Mouse (Mus musculus): Measurements from ENCODE around the gene Bud31. TPM values are rescaled to one million over a fixed set of nuclear protein-coding genes. Genes with fewer than 3 reads are reported as not detected.
"Not testable (repeated sequence)": the region's sequence is repeated elsewhere in the genome, so short reads cannot be mapped to it uniquely, and the experiment has no call there.

Gene Bud31
- polyA plus RNA-seq, 1 experiment from 2014 or later = 205 TPM

DNA sequence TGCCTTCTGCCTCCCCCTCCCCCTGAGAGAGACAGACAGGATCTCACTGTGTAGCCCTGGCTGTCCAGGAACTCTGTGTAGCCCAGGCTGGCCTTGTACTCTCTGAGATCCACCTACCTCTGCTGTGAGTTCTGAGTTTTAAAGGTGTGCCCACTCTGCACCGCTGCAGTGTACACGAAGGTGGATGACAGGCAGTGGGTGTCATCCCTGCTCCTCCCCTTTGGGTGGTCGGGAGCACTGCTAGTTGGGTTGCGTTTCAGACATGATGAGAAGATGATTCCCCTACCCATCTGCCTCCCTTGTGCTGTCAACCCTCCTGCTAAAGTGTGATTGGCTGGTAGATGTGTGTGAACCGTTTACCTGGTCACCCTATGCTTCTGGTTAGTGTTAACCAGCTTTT is 21.7 kb upstream of the Bud31 start:
- Histone ChIP-seq H3K4me3 (ENCODE audit: low read length) (no peak overlapping the region), H3K9me3 (ENCODE audit: control insufficient read depth, low read length) (no peaks in the 10 kb centered on the region), H3K4me1 (ENCODE audit: control insufficient read depth, insufficient read depth, low read length) (peaks cover 24% of the 10 kb centered on the region), H3K27me3 (ENCODE audit: control insufficient read depth, insufficient read depth, low read length) (no peaks in the 10 kb centered on the region), H3K4me2 (replicated peaks; ENCODE audit: low read depth, low read length) (no peak overlapping the region), H3K36me3 (ENCODE audit: control insufficient read depth, insufficient read depth, low read length) (peaks cover 10% of the 10 kb centered on the region; the same call in 1 of the 2 replicates), H3K9ac (ENCODE audit: low read depth, low read length) (no peak overlapping the region), H3K27ac (ENCODE audit: low read depth, low read length) (no peak overlapping the region)
- WGBS = 90% methylated on average over 5 of the region's 5 CpGs
- no peak for ATAC-seq (ENCODE audit: low FRiP score, low TSS enrichment)

DNA sequence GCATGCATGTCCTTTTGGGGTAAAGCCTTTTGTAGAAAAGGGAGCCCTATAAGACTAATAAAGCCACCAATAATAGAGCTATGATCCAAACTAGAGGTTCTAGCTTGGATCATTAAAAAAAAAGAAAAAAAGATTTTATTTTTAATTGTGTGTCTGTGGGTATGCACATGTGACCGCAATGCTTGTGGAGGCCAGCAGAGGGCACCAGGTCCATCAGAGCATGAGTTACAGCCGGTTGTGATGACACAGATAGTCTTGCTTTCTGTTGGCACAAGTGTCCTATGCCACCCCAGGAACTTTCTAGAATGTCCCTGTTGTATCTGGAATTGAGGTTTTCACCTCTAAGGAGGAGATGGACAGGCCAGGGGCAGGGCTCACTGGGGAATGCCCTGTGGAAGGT is 20.8 kb upstream of the Bud31 start:
- Histone ChIP-seq H3K36me3 (ENCODE audit: control insufficient read depth, insufficient read depth, low read length) (peaks cover 18% of the 10 kb centered on the region), H3K9ac (ENCODE audit: low read depth, low read length) (no peak overlapping the region), H3K4me2 (replicated peaks; ENCODE audit: low read depth, low read length) (no peak overlapping the region), H3K4me1 (ENCODE audit: control insufficient read depth, insufficient read depth, low read length) (peaks cover 24% of the 10 kb centered on the region), H3K27me3 (ENCODE audit: control insufficient read depth, insufficient read depth, low read length) (no peaks in the 10 kb centered on the region), H3K9me3 (ENCODE audit: control insufficient read depth, low read length) (no peaks in the 10 kb centered on the region), H3K4me3 (ENCODE audit: low read length) (no peak overlapping the region), H3K27ac (ENCODE audit: low read depth, low read length) (no peak overlapping the region)
- 87% methylated on average over 2 of the region's 2 CpGs for WGBS
- ATAC-seq (ENCODE audit: low FRiP score, low TSS enrichment) = no peak

DNA sequence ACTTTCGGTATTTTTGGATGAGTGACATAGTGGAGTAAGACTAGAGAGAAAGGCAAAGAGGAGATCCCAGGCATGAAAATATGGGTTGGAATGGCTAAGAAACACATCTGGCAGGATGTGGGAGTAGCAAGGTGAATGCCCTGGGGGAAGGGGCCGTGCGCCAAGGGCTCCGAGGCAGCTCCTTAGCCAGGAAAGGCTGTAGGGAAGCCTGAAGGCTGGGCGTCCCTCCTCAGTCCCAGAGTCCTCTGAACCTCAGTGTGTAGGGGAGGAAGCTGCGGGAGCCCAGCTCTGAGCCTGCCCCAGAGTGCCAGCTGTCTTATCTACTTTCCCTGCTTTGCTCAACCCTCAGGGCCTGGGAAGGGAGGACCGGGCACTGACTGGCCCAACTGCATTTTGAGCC is 19.2 kb upstream of the Bud31 start:
- 35% methylated on average over 7 of the region's 7 CpGs for WGBS
- Histone ChIP-seq H3K36me3 (ENCODE audit: control insufficient read depth, insufficient read depth, low read length) (peaks cover 33% of the 10 kb centered on the region), H3K27ac (ENCODE audit: low read depth, low read length) (no peak overlapping the region), H3K27me3 (ENCODE audit: control insufficient read depth, insufficient read depth, low read length) (no peaks in the 10 kb centered on the region), H3K4me1 (ENCODE audit: control insufficient read depth, insufficient read depth, low read length) (peaks cover 21% of the 10 kb centered on the region), H3K9ac (ENCODE audit: low read depth, low read length) (no peak overlapping the region), H3K4me3 (ENCODE audit: low read length) (no peak overlapping the region), H3K9me3 (ENCODE audit: control insufficient read depth, low read length) (no peaks in the 10 kb centered on the region), H3K4me2 (replicated peaks; ENCODE audit: low read depth, low read length) (no peak overlapping the region)
- no peak for ATAC-seq (ENCODE audit: low FRiP score, low TSS enrichment)

DNA sequence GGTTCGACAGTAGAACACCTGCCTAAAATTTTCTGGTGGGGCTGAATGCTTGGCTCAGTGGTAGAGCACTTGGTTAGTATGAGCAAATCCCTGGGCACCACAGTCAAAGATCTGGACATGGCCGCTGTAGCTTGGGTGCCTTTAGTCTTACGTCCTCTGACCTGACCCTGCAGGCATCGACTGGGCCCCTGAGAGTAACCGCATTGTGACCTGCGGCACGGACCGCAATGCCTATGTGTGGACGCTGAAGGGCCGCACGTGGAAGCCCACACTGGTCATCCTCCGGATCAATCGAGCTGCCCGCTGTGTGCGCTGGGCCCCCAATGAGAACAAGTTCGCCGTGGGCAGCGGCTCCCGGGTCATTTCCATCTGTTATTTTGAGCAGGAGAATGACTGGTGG is 16.8 kb upstream of the Bud31 start:
- Histone ChIP-seq H3K9me3 (ENCODE audit: control insufficient read depth, low read length) (no peaks in the 10 kb centered on the region), H3K27ac (ENCODE audit: low read depth, low read length) (no peak overlapping the region), H3K9ac (ENCODE audit: low read depth, low read length) (no peak overlapping the region), H3K36me3 (ENCODE audit: control insufficient read depth, insufficient read depth, low read length) (peaks cover 54% of the 10 kb centered on the region), H3K27me3 (ENCODE audit: control insufficient read depth, insufficient read depth, low read length) (no peaks in the 10 kb centered on the region), H3K4me1 (ENCODE audit: control insufficient read depth, insufficient read depth, low read length) (peaks cover 9% of the 10 kb centered on the region), H3K4me2 (replicated peaks; ENCODE audit: low read depth, low read length) (no peak overlapping the region), H3K4me3 (ENCODE audit: low read length) (no peak overlapping the region)
- WGBS = 91% methylated on average over 19 of the region's 19 CpGs
- ATAC-seq (ENCODE audit: low FRiP score, low TSS enrichment) = no peak

DNA sequence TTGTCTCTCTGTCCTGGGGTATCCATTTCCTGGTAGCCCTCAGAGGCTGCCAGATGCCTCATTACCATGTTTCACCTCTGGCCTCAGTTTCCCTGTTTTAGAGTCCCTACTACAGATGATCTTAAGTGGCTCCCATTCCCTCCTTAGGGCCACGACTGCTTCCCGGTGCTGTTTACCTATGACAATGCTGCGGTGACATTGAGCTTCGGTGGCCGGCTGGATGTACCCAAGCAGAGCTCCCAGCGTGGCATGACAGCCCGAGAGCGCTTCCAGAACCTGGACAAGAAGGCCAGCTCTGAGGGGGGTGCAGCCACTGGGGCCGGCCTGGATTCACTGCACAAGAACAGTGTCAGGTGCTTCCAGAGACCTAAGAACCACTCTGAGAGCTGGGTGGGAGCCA is 13.6 kb upstream of the Bud31 start:
- Histone ChIP-seq H3K9ac (ENCODE audit: low read depth, low read length) (no peak overlapping the region), H3K27ac (ENCODE audit: low read depth, low read length) (no peak overlapping the region)
- 95% methylated on average over 9 of the region's 9 CpGs for WGBS

DNA sequence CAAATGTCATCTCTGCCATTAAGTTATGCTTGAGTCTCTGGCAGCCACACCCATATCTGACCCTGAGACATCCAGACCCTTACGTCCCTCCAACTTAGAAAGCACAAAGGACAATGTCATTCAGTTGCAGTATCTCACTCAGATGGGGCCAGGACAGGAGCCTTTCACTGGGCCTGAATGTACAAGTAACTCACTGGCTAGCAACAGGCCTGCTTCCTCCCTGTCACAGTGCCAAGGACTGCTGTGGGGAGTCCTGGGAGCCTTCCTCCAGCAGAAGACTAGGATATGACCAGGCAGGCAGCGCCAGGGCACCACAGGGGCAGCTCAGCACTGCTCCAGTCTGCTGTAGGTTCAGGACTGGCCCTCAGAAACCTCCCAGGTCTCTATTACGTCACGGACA is 11.0 kb upstream of the Bud31 start:
- ATAC-seq (ENCODE audit: low FRiP score, low TSS enrichment) = no peak
- no peak overlapping the region for H3K4me2 ChIP-seq (replicated peaks; ENCODE audit: low read depth, low read length)
- H3K9ac ChIP-seq (ENCODE audit: low read depth, low read length) = no peak overlapping the region
- H3K9me3 ChIP-seq (ENCODE audit: control insufficient read depth, low read length) = no peaks in the 10 kb centered on the region
- H3K27ac ChIP-seq (ENCODE audit: low read depth, low read length) = no peak overlapping the region
- H3K27me3 ChIP-seq (ENCODE audit: control insufficient read depth, insufficient read depth, low read length) = no peaks in the 10 kb centered on the region
- no peak overlapping the region for H3K4me3 ChIP-seq (ENCODE audit: low read length)
- WGBS = 87% methylated on average over 4 of the region's 4 CpGs
- H3K4me1 ChIP-seq (ENCODE audit: control insufficient read depth, insufficient read depth, low read length) = no peaks in the 10 kb centered on the region
- H3K36me3 ChIP-seq (ENCODE audit: control insufficient read depth, insufficient read depth, low read length) = peaks cover 92% of the 10 kb centered on the region

More for the DNA sequence above, 13.6 kb upstream of the Bud31 start:
- H3K4me3 ChIP-seq (ENCODE audit: low read length) = no peak overlapping the region
- H3K4me2 ChIP-seq (replicated peaks; ENCODE audit: low read depth, low read length) = no peak overlapping the region
- H3K27me3 ChIP-seq (ENCODE audit: control insufficient read depth, insufficient read depth, low read length) = no peaks in the 10 kb centered on the region
- H3K9me3 ChIP-seq (ENCODE audit: control insufficient read depth, low read length) = no peaks in the 10 kb centered on the region
- H3K4me1 ChIP-seq (ENCODE audit: control insufficient read depth, insufficient read depth, low read length) = no peaks in the 10 kb centered on the region
- H3K36me3 ChIP-seq (ENCODE audit: control insufficient read depth, insufficient read depth, low read length) = peaks cover 82% of the 10 kb centered on the region
- no peak for ATAC-seq (ENCODE audit: low FRiP score, low TSS enrichment)

DNA sequence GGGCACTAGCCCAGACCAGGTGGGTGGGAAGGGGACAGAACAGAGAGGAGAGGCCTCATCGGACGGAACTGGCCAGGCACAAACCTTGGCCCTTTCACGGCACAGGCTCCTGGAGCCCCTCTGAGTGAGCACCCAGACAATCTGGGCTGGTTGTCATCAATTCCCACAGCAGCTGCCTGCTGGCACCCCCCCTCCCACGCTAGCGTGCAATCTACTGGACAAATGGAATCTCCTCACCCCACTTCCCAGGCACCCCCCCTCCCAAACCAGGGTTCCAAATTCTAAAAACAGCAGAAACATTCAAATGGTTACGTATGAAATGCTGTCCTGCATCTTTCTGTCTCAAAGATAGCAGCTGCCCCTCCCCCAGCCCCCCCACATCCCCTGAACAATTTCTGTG is 10.4 kb upstream of the Bud31 start:
- peaks cover 92% of the 10 kb centered on the region for H3K36me3 ChIP-seq (ENCODE audit: control insufficient read depth, insufficient read depth, low read length)
- H3K9ac ChIP-seq (ENCODE audit: low read depth, low read length); H3K4me1 ChIP-seq (ENCODE audit: control insufficient read depth, insufficient read depth, low read length); H3K9me3 ChIP-seq (ENCODE audit: control insufficient read depth, low read length); ATAC-seq (ENCODE audit: low FRiP score, low TSS enrichment); H3K4me2 ChIP-seq (replicated peaks; ENCODE audit: low read depth, low read length); H3K4me3 ChIP-seq (ENCODE audit: low read length); H3K27me3 ChIP-seq (ENCODE audit: control insufficient read depth, insufficient read depth, low read length); H3K27ac ChIP-seq (ENCODE audit: low read depth, low read length): not testable (repeated sequence)
- WGBS = 91% methylated on average over 4 of the region's 6 CpGs

DNA sequence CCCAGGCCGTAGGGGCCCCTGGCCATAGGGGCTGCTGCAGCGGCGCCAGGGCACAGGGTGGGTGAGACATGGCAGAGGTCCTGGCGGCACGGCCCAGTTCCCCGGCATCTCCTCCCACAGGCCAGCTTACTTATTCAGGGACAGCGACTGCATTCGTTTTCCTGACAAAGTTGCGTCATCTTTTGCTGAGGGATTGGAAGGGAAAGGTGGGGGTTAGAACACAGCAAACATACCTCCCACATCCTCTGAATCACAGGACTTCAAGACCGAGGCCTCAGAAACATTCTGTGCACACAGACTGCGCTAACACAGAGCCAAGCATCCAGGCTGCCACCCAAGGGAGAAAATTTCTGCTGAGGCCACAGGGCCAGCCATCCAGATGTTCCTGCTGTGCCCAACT is 10.0 kb upstream of the Bud31 start:
- Histone ChIP-seq H3K9me3 (ENCODE audit: control insufficient read depth, low read length) (no peaks in the 10 kb centered on the region), H3K9ac (ENCODE audit: low read depth, low read length) (no peak overlapping the region)
- WGBS = 85% methylated on average over 11 of the region's 11 CpGs

DNA sequence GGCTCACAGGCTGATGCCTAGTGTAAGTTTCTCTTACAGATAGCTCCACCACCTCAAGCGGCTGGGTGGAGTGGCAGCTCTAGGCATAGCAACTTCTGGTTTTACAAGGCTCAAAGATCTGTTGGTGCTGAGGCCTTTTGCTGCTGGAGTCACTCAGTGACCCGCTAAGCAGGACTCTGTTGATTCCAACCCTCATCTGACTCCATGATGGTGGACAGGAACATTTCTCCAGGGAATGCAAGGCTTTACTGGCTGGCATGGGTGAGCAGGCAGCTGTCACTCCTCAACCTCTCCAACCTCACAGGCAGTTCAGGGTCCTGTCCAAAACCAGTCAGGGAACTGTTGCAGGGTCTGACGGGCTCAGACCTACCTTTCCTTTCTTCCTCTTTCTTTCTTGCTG is 9.2 kb upstream of the Bud31 start:
- no peaks in the 10 kb centered on the region for H3K4me1 ChIP-seq (ENCODE audit: control insufficient read depth, insufficient read depth, low read length)
- 91% methylated on average over 3 of the region's 3 CpGs for WGBS
- peaks cover 91% of the 10 kb centered on the region for H3K36me3 ChIP-seq (ENCODE audit: control insufficient read depth, insufficient read depth, low read length)
- ATAC-seq (ENCODE audit: low FRiP score, low TSS enrichment) = no peak
- H3K27ac ChIP-seq (ENCODE audit: low read depth, low read length) = no peak overlapping the region
- H3K9ac ChIP-seq (ENCODE audit: low read depth, low read length) = no peak overlapping the region
- H3K4me2 ChIP-seq (replicated peaks; ENCODE audit: low read depth, low read length) = no peak overlapping the region
- H3K27me3 ChIP-seq (ENCODE audit: control insufficient read depth, insufficient read depth, low read length) = no peaks in the 10 kb centered on the region
- H3K4me3 ChIP-seq (ENCODE audit: low read length) = no peak overlapping the region
- no peaks in the 10 kb centered on the region for H3K9me3 ChIP-seq (ENCODE audit: control insufficient read depth, low read length)

More for the DNA sequence above, 10.0 kb upstream of the Bud31 start:
- H3K4me3 ChIP-seq (ENCODE audit: low read length) = no peak overlapping the region
- no peak overlapping the region for H3K27ac ChIP-seq (ENCODE audit: low read depth, low read length)
- H3K4me1 ChIP-seq (ENCODE audit: control insufficient read depth, insufficient read depth, low read length) = no peaks in the 10 kb centered on the region
- no peak overlapping the region for H3K4me2 ChIP-seq (replicated peaks; ENCODE audit: low read depth, low read length)
- ATAC-seq (ENCODE audit: low FRiP score, low TSS enrichment) = no peak
- H3K36me3 ChIP-seq (ENCODE audit: control insufficient read depth, insufficient read depth, low read length) = peaks cover 92% of the 10 kb centered on the region
- no peaks in the 10 kb centered on the region for H3K27me3 ChIP-seq (ENCODE audit: control insufficient read depth, insufficient read depth, low read length)

DNA sequence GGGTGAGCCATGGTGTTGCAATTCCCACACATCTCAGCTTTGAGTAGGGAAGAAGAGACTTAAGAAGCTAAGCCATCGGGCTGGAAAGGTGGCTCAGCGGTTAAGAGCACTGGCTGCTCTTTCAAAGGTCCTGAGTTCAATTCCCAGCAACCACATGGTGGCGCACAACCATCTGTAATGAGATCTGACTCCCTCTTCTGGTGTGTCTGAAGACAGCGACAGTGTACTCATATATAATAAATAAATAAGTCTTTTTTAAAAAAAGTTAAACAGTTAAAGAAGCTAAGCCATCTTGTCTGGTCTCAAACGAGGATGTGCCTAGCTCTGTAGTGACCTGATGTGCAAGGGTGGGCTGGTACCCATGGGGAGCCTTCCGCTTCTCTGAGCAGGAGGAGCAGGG is 6.9 kb upstream of the Bud31 start:
- not testable (repeated sequence) for H3K4me2 ChIP-seq (replicated peaks; ENCODE audit: low read depth, low read length); H3K4me3 ChIP-seq (ENCODE audit: low read length); H3K9me3 ChIP-seq (ENCODE audit: control insufficient read depth, low read length); H3K9ac ChIP-seq (ENCODE audit: low read depth, low read length); H3K27me3 ChIP-seq (ENCODE audit: control insufficient read depth, insufficient read depth, low read length); H3K4me1 ChIP-seq (ENCODE audit: control insufficient read depth, insufficient read depth, low read length); ATAC-seq (ENCODE audit: low FRiP score, low TSS enrichment); H3K27ac ChIP-seq (ENCODE audit: low read depth, low read length)
- WGBS = 88% methylated on average over 6 of the region's 6 CpGs
- peaks cover 85% of the 10 kb centered on the region for H3K36me3 ChIP-seq (ENCODE audit: control insufficient read depth, insufficient read depth, low read length)

All from kidney, embryonic 14.5 days (tissue).